11 mouse cellular contexts compared by ENCODE assay signal in genomic region chr12:10179815-10180468, GRCm38 (mm10).
"Had no signal": no experiment of that assay in that cellular context is flagged by ENCODE, and none has a peak within 500 bp of the region (broad histone marks: within the 10 kb centered on the region; RNA-seq: fewer than 3 reads in every experiment).

No protein-coding gene starts in this region.

- H3K4me2 ChIP-seq: limb, embryonic 13.5 days; midbrain, embryonic 12.5 days had no signal

- H3K27me3 ChIP-seq: limb, embryonic 13.5 days; midbrain, embryonic 12.5 days had no signal

- H3K4me3 ChIP-seq: layer of hippocampus, adult 2 months; limb, embryonic 13.5 days; midbrain, embryonic 12.5 days had no signal

- H3K9me3 ChIP-seq: limb, embryonic 13.5 days; midbrain, embryonic 12.5 days had no signal

- DNase-seq: kidney, adult 18-20 months; kidney, postnatal 25 days; lung, adult 18-20 months; right cerebral cortex, adult 18-20 months; right cerebral cortex, postnatal 25 days; thymus, postnatal 36 days had no signal

- H3K9ac ChIP-seq: limb, embryonic 13.5 days; liver, embryonic 14.5 days; midbrain, embryonic 12.5 days had no signal

- H3K36me3 ChIP-seq: limb, embryonic 13.5 days; midbrain, embryonic 12.5 days had no signal

- ATAC-seq: midbrain, embryonic 16.5 days had no signal

- H3K27ac ChIP-seq: layer of hippocampus, adult 2 months; limb, embryonic 13.5 days; liver, embryonic 14.5 days; midbrain, embryonic 12.5 days had no signal
